In genomic region chr16:92609006-92609716, GRCm38 (mm10) we compare ENCODE assay signal across 8 mouse cellular contexts.
DNase-seq lines count a peak whose midpoint lies in the region; ATAC-seq lines count a peak whose summit lies in the region.

No protein-coding gene starts in this region.

- H3K36me3 ChIP-seq in limb, embryonic 15.5 days: no peaks in the 10 kb centered on the region; the same call in 1 of the 2 replicates

- H3K9ac ChIP-seq in limb, embryonic 15.5 days: no peak overlapping the region

- peak; percentile 79 for DNase-seq in 3134 (ENCODE audit: extremely low read depth, insufficient read length, low spot score)
- DNase-seq in ZHBTc4 (ENCODE audit: low read depth, low spot score): peak; percentile 36
- DNase-seq in gastrocnemius, postnatal 25 days: peak; percentile 64
- DNase-seq in left cerebral cortex, postnatal 10 days (ENCODE audit: extremely low spot score in 1 of 2, low spot score in 2 of 2): no peak
- DNase-seq in frontal cortex, postnatal 36 days (ENCODE audit: low spot score in 2 of 2): no peak
- DNase-seq in urinary bladder, postnatal 25 days (ENCODE audit: low spot score): no peak

- WGBS in limb, embryonic 15.5 days: 15% methylated on average over 8 of the region's 8 CpGs

- intact Hi-C loops in left cerebral cortex, postnatal 10 days (cut with DNase I): no loop called here

- no peak overlapping the region for H3K4me2 ChIP-seq in limb, embryonic 15.5 days

- no peaks in the 10 kb centered on the region for H3K9me3 ChIP-seq in limb, embryonic 15.5 days

- 0 out of 2 replicates have a peak overlapping the region, but pooled peaks have one; percentile 34 for H3K27ac ChIP-seq in limb, embryonic 15.5 days

- H3K4me1 ChIP-seq in limb, embryonic 15.5 days: peaks cover 33% of the 10 kb centered on the region

- H3K4me3 ChIP-seq in limb, embryonic 15.5 days: no peak overlapping the region

- no peak for ATAC-seq in limb, embryonic 15.5 days (ENCODE audit: insufficient number of reproducible peaks, low FRiP score, low TSS enrichment, low read depth)
- no peak for ATAC-seq in erythroid progenitor cell, adult 5-6 weeks (replicated peaks; ENCODE audit: low FRiP score, poor library complexity, severe bottlenecking)

- peaks cover 13% of the 10 kb centered on the region for H3K27me3 ChIP-seq in limb, embryonic 15.5 days

Comparison
In these comparisons a context has a peak if more than half of its experiments do, and no peak if none do; other contexts are left out.
1. DNase-seq: peak in 3134 (single experiment), ZHBTc4 (single experiment) and gastrocnemius, postnatal 25 days (single experiment); none in left cerebral cortex, postnatal 10 days (0 of 2), frontal cortex, postnatal 36 days (0 of 2) and urinary bladder, postnatal 25 days (single experiment).